Mouse (Mus musculus): Measurements from ENCODE around the gene Nupr1l.
"Not testable (repeated sequence)": the region's sequence is repeated elsewhere in the genome, so short reads cannot be mapped to it uniquely, and the experiment has no call there.

The Nupr1l gene

DNA sequence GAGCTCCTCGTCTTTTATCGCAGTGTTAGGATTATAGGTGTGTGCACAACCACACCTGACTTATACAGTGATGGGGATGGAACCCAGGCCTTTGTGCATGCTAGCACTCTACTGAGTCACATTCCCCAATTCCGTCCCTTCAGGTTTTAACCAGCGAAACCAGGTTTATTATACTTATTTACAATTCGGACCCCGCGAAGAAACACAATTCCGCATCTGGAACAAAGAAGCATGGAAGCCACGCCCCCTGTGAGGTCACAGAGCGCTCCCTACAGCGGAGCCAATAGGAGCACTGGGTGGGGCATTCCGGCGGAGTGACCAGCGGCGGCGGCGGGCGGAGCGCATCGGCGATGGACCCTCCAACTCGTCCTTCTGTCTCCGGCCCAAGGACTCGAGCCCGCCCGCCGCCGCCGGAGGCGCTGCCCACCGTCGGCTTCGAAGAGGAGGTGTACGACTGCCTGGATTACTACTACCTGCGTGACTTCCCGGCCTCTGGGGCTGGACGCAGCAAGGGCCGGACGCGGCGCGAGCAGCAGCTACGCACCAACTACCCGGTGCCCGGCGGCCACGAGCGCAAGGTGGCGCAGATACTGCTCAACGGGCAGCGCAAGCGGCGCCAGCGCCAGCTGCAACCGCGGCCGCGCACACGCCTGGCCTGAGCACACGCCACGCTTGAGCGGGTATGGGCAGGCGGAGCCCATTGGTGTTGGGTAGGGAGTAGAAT lies at the start of gene Nupr1l:
Gene Nupr1l (plus strand): TSS at position 299 of the 724 bp plus-strand sequence.
- peak; percentile 68 to 70 for DNase-seq

DNA sequence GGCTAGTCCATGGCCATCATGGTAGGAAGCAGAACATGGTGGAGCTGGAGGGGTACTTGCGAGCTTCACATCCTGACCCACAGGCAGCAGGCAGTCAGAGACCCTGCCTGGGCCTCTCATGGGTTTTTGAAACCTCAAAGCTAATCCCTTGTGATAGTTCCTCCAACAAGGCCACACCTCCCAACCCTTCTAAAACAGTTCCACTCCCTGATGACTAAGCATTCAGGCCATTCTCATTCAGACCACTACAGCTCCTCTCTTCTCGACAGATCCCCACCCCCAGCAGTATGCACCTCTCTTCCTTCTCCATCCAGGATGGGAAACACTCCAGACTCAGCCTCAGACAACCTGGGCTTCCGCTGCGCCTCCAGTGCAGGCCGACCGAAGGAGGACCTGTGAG lies 46.0 kb upstream of the Nupr1l start:
- no peak for DNase-seq

DNA sequence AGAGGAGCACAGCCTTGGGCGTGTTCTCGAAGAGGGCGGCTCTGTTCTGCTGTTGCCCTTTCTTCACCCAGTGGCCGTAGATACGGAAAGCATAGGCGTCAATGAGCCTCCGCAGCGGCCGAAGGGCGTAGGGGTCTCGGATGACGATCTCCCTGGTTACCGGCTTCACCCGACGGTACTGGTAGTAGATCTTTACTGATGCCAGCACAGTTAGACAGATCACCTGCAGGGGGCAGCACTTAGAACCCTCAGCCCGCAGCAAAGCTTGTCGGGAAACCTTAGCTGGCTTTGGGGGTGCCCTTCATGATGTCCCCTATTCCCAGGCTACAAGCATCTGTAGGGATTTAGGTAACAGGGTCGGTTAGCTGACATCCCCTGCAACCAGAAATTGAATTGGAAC lies 43.9 kb upstream of the Nupr1l start:
- DNase-seq = no peak

DNA sequence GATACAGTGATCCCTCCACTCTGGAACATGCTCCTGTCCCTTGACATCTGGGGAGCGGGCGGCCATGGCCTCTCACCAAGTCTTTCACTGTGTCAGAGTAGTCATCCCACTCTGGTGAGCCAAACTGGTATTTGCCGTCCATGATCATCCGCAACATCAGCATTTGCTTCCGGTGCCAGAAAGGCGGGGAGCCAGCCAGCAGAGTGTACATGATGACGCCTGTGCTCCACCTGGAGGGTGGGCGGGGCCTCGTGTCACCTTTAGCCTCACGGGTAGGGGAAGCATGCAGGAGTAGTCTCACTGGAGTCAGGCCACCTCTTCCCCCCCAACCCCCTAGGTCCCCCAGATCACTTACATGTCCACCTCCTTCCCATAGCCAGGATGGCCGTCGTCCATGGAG lies 42.5 kb upstream of the Nupr1l start:
- no peak for DNase-seq

DNA sequence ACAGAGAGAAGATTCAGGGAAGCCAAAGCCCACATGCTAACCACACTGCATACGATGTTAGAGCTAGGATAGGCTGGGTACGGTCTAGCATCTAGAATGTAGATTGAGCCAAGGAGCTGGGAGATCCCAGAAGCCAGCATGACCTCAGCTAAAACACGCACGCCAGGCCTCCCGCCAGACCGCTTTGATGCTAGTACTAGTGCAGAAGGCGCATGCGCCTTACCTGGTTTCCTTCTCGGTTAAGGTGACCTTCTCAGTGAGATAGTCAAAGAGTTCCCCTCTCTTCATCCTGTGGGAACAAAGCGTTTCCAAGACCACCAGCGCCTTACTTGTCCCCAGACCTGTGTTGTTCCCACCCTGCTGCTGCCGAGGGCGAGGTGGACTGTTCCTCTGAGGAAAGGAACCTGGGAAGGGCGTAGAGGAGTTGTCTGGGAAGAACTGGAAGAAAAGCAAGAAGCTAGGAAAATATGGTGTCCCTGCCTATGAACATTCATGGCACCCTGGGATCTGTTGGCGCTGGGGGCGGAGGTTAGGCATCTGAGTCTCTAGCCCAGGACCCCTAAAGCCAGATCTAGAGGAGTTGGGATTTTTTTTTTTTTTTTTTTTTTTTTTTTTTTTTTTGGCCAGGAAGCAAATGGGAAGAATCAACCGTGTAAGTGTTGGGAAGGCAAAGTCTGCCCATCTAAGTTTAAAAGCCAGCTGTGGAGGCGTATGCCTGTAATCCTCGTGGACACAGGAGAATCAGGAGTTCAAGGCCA lies 38.9 kb upstream of the Nupr1l start:
- DNase-seq = no peak

DNA sequence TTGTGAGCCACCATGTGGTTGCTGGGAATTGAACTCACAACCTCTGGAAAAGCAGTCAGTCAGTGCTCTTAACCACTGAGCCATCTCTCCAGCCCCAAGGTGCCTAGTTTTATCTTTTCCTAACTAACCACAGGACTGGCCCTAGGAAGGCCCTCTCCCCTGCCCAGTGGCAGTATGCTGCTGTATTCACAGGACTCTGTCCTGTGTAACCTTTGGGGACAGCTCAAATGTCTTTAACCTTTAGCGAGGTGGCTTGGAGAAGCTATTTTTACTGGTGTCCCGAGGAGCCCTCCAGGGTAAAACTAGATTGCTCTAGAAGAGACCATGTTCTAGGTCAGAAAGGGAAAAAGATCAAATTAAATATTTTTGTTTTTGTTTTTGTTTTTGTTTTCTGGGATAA lies 37.1 kb upstream of the Nupr1l start:
- no peak for DNase-seq

DNA sequence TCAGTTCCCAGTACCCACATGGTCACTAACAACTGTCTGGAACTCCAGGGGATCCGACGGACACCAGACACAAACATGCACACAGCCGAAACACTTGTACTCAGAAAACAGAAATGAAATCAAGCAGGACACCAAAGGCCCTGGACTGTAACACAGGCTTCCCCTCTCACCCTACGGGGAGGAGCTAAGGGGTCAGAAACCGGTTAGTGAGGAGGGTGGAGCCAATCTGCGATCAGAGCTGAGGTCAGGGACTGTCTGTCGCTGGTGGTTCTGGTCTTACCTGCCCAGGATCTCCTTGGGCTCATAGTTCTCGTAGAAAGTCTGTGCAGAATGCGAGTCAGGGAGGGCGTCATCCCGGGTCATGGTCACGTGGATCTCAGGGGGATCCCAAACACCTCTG lies 34.4 kb upstream of the Nupr1l start:
- no peak for DNase-seq

DNA sequence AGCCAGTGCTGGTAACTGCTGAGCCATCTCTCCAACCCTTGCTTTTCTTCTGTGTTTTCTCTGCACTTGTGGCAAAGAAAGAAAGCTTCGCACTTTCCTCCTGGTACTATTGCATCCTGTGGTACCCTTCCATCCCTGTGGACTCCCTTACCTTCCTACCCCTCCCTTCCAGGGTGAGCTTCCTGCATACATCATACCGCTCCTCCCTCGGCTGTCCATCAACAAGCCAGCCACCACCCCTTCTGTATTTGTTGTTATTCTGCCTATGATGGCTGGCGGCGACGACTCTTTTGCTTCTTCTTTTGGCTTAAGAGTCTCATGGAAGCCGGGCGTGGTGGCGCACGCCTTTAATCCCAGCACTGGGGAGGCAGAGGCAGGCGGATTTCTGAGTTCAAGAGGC lies 33.2 kb upstream of the Nupr1l start:
- no peak for DNase-seq

DNA sequence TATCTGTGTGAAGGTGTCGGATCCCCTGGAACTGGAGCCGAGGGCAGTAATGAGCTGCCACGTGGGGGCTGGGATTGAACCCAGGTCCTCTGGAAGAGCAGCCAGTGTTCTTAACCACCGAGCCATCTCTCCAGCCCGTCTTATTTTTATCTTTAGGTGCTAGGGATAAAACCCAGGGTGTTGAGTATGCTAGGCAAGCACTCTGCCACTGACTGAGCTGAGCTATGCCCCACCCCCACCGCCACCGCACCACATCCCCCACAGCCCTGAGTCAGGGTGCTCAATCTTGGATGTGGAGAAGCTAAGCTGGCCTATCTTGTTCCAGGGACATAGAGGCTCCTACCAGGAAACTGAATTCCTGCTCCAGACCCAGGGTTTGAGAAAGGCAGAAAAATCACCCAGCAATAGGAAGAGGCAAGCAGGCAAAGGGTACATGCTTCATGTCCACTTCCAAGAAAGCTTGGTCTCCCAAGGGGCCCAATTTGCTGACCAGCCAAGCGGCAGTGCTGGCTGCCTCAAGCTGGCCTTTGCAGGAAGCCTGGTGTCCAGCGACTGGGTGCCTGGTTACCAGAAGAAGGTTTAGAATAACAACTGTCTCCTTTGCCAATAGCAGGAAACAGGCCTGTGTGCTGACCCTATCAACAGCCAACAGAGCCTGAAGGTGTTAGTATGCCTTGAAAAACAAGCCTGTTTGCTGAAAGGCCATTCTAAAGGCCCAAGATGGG lies 30.4 kb upstream of the Nupr1l start:
- no peak for DNase-seq

DNA sequence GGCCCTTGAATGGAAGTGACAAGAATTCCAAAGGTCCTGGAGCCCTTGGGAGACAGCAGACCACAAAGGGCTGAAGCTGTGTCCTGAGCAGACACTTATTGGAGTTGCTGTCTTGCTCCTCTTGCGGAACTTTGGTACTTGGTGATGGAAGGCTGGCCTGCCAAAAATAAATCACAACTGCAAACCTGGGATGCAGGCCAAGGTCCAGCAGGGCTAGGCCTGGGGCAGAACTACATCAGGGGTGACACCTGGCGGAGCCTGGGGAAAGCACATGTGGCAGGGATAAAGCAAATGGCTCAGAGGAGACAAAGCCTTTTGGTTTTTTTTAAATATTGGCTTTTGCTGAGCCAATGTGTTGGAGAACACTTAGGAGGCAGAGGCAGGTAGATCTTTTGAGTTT lies 29.4 kb upstream of the Nupr1l start:
- no peak for DNase-seq

DNA sequence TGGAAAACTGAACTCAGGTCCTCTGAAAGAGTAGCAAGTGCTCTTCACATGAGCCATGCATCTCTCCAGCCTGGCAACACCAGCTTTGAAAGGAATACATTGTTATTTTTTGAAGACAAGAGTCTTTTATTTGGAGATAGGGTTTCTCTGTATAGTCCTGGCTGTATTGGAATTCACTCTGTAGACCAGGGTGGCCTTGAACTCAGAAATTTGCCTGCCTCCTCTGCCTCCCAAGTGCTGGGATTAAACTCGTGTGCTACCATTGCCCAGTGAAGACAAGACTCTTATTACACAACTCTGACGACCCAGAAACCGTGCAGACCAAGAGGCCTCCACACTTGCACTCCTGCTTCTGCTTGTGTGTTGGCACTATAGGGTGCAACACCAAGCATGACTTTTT lies 28.5 kb upstream of the Nupr1l start:
- DNase-seq = no peak

DNA sequence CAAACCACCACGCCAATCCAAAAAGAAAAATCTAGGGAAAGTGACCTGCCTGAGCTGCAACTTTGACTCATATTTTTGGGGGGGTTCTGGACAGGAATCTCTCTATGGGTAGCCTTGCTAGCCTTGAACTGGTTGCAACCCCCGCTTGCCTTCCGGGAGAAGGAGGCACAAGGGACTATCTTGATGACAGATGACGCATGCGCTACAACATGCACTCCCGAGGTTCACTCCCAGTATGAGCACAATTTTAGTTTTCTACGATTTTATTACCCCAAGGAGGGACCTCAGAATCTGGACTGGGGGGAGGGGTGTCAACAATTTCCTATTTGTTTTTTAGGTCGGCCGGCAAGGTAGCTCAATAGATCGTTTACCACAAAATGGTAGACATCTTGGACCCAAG lies 22.1 kb upstream of the Nupr1l start:
- DNase-seq = no peak

DNA sequence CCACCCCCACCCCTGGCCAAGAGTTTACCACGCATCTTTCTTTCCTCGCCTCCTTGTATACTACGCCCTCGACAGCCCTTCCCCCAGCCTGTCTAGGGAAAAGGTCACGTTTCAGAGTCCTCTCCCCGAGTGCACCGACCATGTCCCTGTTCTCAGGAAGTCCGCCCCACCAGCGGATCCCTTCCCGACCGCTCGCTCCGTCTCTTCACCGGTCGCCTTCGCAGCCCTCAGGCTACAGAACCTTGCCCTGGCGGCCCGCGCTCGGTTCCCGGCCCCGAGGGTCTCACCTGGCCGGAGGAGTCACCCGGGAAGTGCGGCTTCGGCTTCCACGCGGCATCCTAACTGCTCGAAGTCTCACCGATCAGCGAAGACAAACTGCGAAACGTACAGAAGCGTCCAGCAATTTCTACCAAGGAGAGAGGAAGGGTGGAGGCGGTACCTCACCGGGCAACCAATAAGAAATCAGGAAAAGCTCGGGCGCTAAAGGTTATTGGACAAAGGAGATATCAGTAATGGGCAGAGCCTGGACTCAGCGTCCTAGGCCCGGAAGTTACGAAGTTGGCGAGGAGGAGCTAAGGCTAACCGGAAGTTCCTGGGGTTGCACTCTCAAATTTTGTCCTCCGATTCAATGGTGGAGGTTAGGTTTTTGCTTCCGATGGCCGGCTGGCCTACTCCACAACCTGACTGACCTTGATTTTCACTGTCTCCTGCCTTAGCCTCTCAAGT lies 21.3 kb upstream of the Nupr1l start, which contains the start of gene Chchd2:
Gene Chchd2 (minus strand): TSS at position 560 of the 726 bp plus-strand sequence.
- DNase-seq = peak; percentile 78 to 90

DNA sequence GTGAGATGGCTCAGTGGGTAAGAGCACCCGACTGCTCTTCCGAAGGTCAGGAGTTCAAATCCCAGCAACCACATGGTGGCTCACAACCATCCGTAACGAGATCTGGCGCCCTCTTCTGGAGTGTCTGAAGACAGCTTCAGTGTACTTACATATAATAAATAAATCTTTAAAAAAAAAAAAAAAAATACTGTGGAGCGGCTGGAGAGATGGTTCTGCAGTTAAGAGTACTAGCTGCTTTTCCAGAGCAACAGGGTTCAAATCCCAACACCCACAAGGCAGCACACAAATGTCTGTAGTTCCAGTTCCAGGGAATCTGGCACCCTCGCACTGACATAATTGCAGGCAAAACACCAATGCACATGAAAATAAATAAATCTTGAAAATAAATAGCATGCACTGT lies 17.9 kb upstream of the Nupr1l start:
- DNase-seq = not testable (repeated sequence)

DNA sequence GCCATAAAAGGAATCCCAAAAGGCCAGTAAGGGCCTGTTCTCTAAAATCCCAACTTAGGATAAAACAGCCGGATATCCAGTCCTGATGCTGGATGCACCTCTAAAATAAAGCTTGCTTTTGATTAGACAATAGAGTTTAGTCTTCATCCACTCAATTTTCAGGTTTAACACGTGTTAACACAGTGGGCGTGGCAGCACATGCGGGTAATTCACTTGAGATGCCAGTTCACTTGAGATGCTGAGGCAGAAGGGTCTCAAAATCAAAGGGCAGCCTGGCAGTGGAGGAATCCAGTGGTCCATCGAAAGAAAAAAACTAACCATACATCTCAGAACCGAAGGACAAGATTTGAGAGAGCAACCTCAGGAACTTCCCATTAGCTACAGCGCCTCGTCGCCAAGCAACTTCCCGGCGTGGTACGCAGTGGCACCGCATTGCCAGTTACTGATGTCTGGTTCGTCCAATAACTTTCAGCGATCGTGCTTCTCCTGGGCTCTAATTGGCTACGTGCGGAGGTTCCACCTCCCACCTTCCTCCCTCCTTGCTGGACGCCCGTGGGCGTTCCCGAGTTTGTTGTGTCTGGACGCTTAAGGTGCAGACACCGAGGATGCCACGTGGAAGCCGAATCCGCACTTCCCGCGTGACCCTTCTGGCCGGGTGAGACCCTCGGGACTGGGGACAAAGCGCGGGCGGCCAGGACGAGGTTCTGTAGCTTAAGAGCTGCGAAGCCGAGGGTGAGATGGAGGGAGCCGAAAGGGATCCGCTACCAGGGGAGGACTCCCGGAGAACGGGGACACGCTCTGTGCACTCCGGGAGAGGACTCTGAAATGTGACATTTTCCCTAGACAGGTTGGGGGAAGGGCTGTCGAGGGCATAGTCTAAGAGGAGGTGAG lies 12.9 kb upstream of the Nupr1l start, which contains the start of gene Zbed5:
Gene Zbed5 (plus strand): TSS at position 526 of the 891 bp plus-strand sequence.
- DNase-seq = peak; percentile 66 to 76

DNA sequence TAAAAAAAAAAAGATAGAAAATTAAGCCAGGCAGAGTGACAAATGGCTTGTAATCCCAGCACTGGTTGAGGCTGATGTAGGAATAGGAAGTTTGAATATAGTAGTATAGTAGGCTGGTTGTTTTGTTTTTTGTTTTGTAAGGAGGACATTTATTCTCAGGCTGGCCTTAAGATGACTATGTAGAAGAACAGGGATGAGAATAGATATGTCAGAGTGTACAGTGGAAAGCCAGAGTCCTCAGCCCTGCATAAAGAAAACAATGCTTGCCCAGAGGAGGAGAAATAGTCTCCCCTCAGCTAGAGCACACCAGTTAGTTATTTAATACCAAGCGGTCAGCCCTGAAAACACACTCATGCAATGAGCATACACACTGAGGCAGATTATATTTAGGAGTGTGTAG lies 9.9 kb upstream of the Nupr1l start, which contains the start of gene Phkg1:
Gene Phkg1 (minus strand): TSS at position 101 of the 400 bp plus-strand sequence.
- DNase-seq = no peak

DNA sequence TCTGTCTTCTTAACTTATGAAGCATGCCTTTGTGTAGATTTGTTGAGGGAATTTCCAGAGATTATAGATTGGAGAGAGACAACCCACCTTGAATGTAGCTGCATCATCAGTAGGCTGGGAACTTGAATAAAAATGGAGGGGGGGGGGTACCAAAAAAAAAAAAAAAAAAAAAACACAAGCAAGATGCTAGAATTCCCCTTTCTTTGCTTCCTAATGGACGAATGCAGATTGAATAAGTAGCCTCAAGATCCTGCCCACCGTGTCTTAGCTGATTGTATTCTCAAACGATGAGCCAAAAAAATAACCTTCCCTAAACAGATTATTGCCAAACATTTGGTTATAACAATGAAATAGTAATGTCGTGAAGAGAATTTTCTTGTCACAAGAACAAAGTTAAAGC lies 565 bp upstream of the Nupr1l start:
- DNase-seq = no peak

DNA sequence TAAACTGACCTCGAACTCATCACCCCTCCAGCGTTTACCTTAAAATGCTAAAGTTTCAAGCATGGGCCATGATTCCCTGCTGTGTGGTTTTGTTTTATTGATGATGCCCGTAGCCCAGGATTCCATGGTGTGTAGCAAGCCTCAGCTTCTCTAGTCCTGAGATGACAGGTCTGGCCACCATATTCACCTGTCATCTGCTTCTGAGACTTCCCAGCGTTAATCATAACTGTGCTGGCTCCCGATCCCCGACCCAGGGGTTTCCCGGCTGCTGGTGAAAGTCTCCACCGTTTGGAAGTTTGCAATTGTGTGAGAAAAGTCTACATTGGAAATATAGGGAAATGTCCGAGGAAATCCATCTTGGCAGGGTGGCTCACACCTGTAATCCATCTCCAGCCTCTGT lies 807 bp downstream of the Nupr1l start:
- DNase-seq = no peak

DNA sequence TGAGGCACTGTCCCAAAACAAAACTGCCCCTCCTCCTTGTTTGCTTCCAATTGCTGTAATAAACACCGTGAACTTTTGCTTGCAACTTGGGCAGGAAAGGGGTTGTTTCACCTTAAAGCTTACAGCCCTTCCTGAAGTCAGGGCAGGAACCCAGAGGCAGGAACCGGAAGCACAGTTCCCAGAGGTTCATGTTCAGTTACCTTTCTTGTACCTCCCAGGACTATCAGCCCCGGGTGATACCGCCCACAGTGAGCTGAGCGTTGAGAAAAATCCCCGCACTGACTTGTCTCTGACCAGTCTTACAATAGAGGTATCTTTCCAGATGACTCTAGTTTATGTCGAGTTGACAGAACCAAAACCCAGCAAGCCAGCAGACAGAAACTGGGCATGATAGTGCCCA lies 1.3 kb downstream of the Nupr1l start:
- DNase-seq = no peak

DNA sequence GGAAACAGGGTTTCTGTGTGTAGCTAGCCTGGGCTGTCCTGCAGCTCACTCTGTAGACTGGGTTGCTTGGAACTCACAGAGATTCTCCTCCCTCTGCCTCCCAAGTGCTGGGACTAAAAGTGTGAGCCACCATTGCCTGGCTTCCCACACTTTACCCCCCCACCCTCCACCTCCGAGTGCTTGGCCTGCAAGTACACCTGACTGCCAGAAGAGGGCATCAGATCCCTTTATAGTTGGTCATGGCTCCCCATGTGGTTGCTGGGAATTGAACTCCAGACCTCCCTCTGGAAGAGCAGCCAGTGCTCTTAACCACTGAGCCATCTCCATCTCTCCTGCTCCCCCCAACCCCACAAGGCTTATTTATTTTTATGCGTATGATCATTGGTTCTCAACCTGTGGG lies 5.7 kb downstream of the Nupr1l start:
- DNase-seq = no peak

DNA sequence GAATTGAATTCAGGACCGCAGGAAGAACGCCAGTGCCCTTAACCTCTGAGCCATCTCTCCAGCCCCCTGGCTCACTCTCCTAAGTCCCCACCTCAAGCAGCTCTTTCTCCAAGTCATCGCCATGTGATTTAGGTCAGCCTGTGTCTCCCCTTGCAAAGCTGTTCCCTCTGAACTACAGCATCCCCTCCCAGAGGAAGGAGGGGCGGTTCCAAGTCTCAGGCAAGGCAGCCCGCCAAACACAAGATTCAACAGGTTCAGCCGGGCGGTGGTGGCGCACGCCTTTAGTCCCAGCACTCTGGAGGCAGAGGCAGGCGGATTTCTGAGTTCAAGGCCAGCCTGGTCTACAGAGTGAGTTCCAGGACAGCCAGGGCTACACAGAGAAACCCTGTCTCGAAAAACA lies 7.2 kb downstream of the Nupr1l start:
- DNase-seq = not testable (repeated sequence)
